Mouse (Mus musculus): ENCODE results near the gene Zfy1. TPM values are rescaled to one million over a fixed set of nuclear protein-coding genes. Genes with fewer than 3 reads are reported as not detected.
"Not testable (repeated sequence)": the region's sequence is repeated elsewhere in the genome, so short reads cannot be mapped to it uniquely, and the experiment has no call there.

Zfy1 gene
- total RNA-seq (2021) = not detected
- long read RNA-seq, experiment 1 = 0 reads
- long read RNA-seq, experiment 2 = 0 reads

GRCm38 (mm10) chrY:797309-797708, at the start of gene Zfy1:
Gene Zfy1 (minus strand): TSS chrY:797409.
- not testable (repeated sequence) for DNase-seq (ENCODE audit: low spot score in 2 of 2)

- no peak for DNase-seq (ENCODE audit: low spot score in 2 of 2)
Measured at GRCm38 (mm10) chrY:818396-818795, 21.2 kb upstream of the Zfy1 start, which contains the start of gene Uba1y. Gene Uba1y (plus strand): TSS chrY:818649.

DNA sequence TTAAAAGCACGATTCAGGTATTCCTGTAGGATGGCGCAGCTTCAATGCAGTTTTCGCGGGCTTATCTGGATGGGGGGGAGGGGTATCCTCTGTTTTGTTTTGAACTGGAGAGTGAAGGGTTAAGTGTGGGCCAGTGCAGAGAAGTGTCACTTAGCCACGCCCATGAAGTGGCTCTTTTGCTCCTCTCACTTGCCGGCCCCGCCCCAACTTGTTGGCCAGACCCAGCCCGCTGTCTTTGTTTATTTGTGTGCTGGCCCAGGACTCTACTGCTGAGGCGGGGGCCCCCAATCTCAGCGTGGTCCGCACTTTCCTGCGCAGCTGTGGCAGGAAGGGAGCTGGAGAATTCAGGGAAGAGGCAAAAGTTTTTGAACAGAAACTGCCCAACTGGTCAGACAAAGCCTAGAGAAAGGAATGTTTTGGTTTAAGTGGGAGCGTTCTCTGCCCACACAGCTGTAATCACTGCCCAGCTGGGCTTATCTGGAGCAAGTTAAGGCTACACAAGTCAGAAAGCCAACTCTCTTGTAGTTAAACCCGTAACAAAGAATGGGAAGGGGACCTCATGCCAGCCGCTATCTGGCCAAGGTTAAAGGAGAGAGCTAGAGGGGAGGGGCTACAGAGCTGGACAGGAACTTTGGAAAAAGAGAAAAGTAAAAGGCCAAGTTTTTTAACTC, 11.9 kb upstream of the Zfy1 start:
- DNase-seq (ENCODE audit: low spot score in 2 of 2) = peak in 1 of 2 experiments; percentile 16

Other genes starting within 250 kb of the Zfy1 start
- gene Uba1y, start 21.2 kb upstream of the Zfy1 start, total RNA-seq (2021) = not detected
- gene Kdm5d, start 100.4 kb upstream of the Zfy1 start, total RNA-seq (2021) = 10 to 100 TPM in 1 of 2 experiments, not detected in 1; 27.5 TPM
- gene Eif2s3y, start 213.1 kb upstream of the Zfy1 start, total RNA-seq (2021) = 100 to 1,000 TPM in 1 of 2 experiments, not detected in 1; 109 TPM